Mouse (Mus musculus) ES-E14 (cell line): ENCODE data around the gene Amt. TPM values are rescaled to one million over a fixed set of nuclear protein-coding genes. Genes with fewer than 3 reads are reported as not detected.
A peak's percentile ranks its signal among the peaks of the same experiment; 100 is the strongest.

Source experiments
- DNase-seq: peaks from one replicate; pipeline ENCODE4 v3.0.0-alpha.2; 2013; ENCODE audit warnings: low read depth, low spot score
- H3K27ac ChIP-seq: 2 replicates; pipeline ENCODE4 v1.5.1; 2012; ENCODE audit warnings: low read depth, mild to moderate bottlenecking, low read length, moderate library complexity, mixed read lengths; ENCODE audit not compliant: poor library complexity, insufficient read depth, severe bottlenecking
- H3K36me3 ChIP-seq: 2 replicates; pipeline ENCODE4 v1.6.1; 2012; ENCODE audit warnings: mild to moderate bottlenecking, low read length, moderate library complexity, mixed read lengths; ENCODE audit not compliant: control insufficient read depth, poor library complexity, insufficient read depth, severe bottlenecking
- H3K4me1 ChIP-seq, 2 experiments: fragments of 150-350 bp in 1 of 2; sonication (generic) in 1 of 2; 2 replicates each; pipeline ENCODE4 v1.6.1; 2012; ENCODE audit warnings: low read length in 2 of 2, mild to moderate bottlenecking in 1 of 2, mixed read lengths in 1 of 2; ENCODE audit not compliant: control insufficient read depth in 2 of 2, insufficient read depth in 2 of 2, poor library complexity in 1 of 2
- H3K4me3 ChIP-seq, 2 experiments: fragments of 150-350 bp in 1 of 2; sonication (generic) in 1 of 2; 2 replicates each; pipeline ENCODE4 v1.5.1; 2012; ENCODE audit warnings: low read length in 2 of 2, low read depth in 1 of 2, mild to moderate bottlenecking in 1 of 2, mixed read lengths in 1 of 2; ENCODE audit not compliant: insufficient read depth in 1 of 2, poor library complexity in 1 of 2, severe bottlenecking in 1 of 2
- H3K9ac ChIP-seq: 2 replicates; pipeline ENCODE4 v1.6.1; 2012; ENCODE audit warnings: low read depth, mild to moderate bottlenecking, low read length, mixed read lengths; ENCODE audit not compliant: poor library complexity, insufficient read depth, severe bottlenecking
- H3K9me3 ChIP-seq: fragments of 150-350 bp; sonication (generic); 2 replicates; pipeline ENCODE4 v1.6.1; 2012; ENCODE audit warnings: low read depth, mild to moderate bottlenecking, low read length; ENCODE audit not compliant: control insufficient read depth, insufficient read depth
- CHD2 ChIP-seq: IDR thresholded peaks from 2 replicates; pipeline ENCODE4 v1.6.1; 2014; ENCODE audit warnings: mild to moderate bottlenecking, low read depth, low read length, inconsistent platforms
- HCFC1 ChIP-seq: IDR thresholded peaks from 2 replicates; pipeline ENCODE4 v1.6.1; 2012; ENCODE audit warnings: low read length, inconsistent platforms, borderline replicate concordance; ENCODE audit not compliant: insufficient read depth
- MAFK ChIP-seq: IDR thresholded peaks from 2 replicates; pipeline ENCODE4 v1.6.1; 2014; ENCODE audit warnings: mild to moderate bottlenecking, low read depth, low read length, inconsistent platforms; ENCODE audit not compliant: insufficient read depth
- ZC3H11A ChIP-seq: IDR thresholded peaks from 2 replicates; pipeline ENCODE4 v1.6.1; 2012; ENCODE audit warnings: low read depth, mild to moderate bottlenecking, inconsistent platforms, low read length, borderline replicate concordance
- ZNF384 ChIP-seq: IDR thresholded peaks from 2 replicates; pipeline ENCODE4 v1.6.1; 2012; ENCODE audit warnings: low read depth, low read length, inconsistent platforms
- in situ Hi-C, 2 experiments: fragments of 600-800 bp; cut with MboI; formaldehyde crosslinking; loops; one replicate each; pipeline ENCODE4 v1.15.1; 2025; ENCODE audit warnings: low sequenced_read_pairs in 2 of 2, inconsistent platforms in 1 of 2; ENCODE audit not compliant: unreplicated experiment in 2 of 2
- total RNA-seq: library from RNA; depleted of rRNA; stranded (reverse); fragments of 300-350 nt; gene quantifications from 2 replicates; pipeline ENCODE4 v1.2.3, GENCODE M21; 2012

Gene Amt
- total RNA-seq, 1 experiment, result 63.9 TPM

- no peak for DNase-seq
- Histone ChIP-seq H3K9ac (no peak overlapping the region; the same call in 1 of the 2 replicates), H3K4me1 (peaks cover 0 to 3% of the 10 kb centered on the region in 2 experiments; a peak in 1 of 4 replicates), H3K27ac (no peak overlapping the region), H3K4me3 (peak overlapping the region in 1 of 2 experiments; percentile 74; a peak in 2 of 4 replicates), H3K9me3 (no peaks in the 10 kb centered on the region), H3K36me3 (no peaks in the 10 kb centered on the region)
- TF ChIP-seq ZC3H11A (no peak), ZNF384 (peak; percentile 64; the same call in 1 of the 2 replicates), CHD2 (no peak), HCFC1 (no peak)
- in situ Hi-C loops, result no loop called here
Observed at GRCm38 (mm10) chr9:108289347-108289746, 7.3 kb upstream of the Amt start.

GRCm38 (mm10) chr9:108290016-108290750, 6.5 kb upstream of the Amt start, which contains the start of gene Nicn1:
Gene Nicn1, plus strand, starts transcription at chr9:108290429.
- Histone ChIP-seq H3K9me3 (no peaks in the 10 kb centered on the region), H3K27ac (peak within 1 kb of the TSS; percentile 47; the same call in 1 of the 2 replicates), H3K36me3 (no peaks in the 10 kb centered on the region), H3K4me1 (peaks cover 0 to 3% of the 10 kb centered on the region in 2 experiments; a peak in 1 of 4 replicates), H3K9ac (peak within 1 kb of the TSS; percentile 79), H3K4me3 (peak within 1 kb of the TSS; percentile 74 to 80)
- in situ Hi-C loops, result no loop called here
- peak; percentile 74; the same call in 1 of the 2 replicates for TF ChIP-seq CHD2
- TF ChIP-seq HCFC1, result peak; percentile 95
- TF ChIP-seq ZNF384, result no peak
- TF ChIP-seq MAFK, result no peak
- TF ChIP-seq ZC3H11A, result no peak
- peak; percentile 94 for DNase-seq

DNA sequence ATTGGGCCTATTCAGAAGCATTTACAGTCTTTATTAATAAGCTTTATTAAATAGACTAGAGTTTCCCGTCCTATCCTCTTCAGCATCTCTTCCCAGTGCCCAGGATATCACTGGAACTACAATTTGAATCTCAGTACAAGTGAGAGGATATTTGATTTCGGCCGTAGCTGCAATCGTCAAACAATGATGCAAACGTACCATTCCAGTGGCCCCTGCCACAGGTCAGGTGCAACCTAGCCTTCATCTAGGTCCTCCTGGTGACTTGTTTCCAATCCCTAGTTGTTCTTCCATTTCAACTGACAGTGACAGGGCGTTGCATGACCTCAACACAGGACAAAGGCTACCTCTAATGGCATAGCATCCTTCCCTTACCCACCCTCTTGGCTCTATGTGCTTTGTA, 5.9 kb upstream of the Amt start:
- DNase-seq, result no peak
- Histone ChIP-seq H3K4me1 (peaks cover 0 to 4% of the 10 kb centered on the region in 2 experiments; a peak in 1 of 4 replicates), H3K36me3 (no peaks in the 10 kb centered on the region), H3K9ac (peak overlapping the region; percentile 51; the same call in 1 of the 2 replicates), H3K9me3 (no peaks in the 10 kb centered on the region), H3K27ac (no peak overlapping the region), H3K4me3 (peak overlapping the region; percentile 74 to 80)
- TF ChIP-seq ZNF384 (no peak), CHD2 (no peak), HCFC1 (no peak), MAFK (no peak), ZC3H11A (no peak)
- in situ Hi-C loops, result no loop called here

- Histone ChIP-seq H3K36me3 (peaks cover 27% of the 10 kb centered on the region), H3K4me3 (no peak overlapping the region), H3K9me3 (no peaks in the 10 kb centered on the region), H3K4me1 (peaks cover 0 to 9% of the 10 kb centered on the region in 2 experiments; a peak in 1 of 4 replicates), H3K27ac (no peak overlapping the region), H3K9ac (no peak overlapping the region)
- in situ Hi-C loops, result no loop called here
- no peak for TF ChIP-seq ZC3H11A
- TF ChIP-seq MAFK, result no peak
- no peak for DNase-seq
Observed at GRCm38 (mm10) chr9:108301853-108302252, 5.2 kb downstream of the Amt start.

- Histone ChIP-seq H3K4me3 (no peak overlapping the region), H3K4me1 (peaks cover 7 to 9% of the 10 kb centered on the region in 2 experiments; a peak in 3 of 4 replicates), H3K36me3 (peaks cover 23% of the 10 kb centered on the region), H3K27ac (no peak overlapping the region), H3K9ac (no peak overlapping the region), H3K9me3 (no peaks in the 10 kb centered on the region)
- in situ Hi-C loops, result no loop called here
- TF ChIP-seq CHD2, result no peak
- no peak for TF ChIP-seq HCFC1
- no peak for TF ChIP-seq ZNF384
- TF ChIP-seq MAFK, result no peak
- no peak for TF ChIP-seq ZC3H11A
- no peak for DNase-seq
Observed at GRCm38 (mm10) chr9:108304716-108305115, 8.1 kb downstream of the Amt start.
